Mouse (Mus musculus) midbrain, embryonic 15.5 days (tissue): ENCODE measurements around the gene Pde4dip. TPM values are rescaled to one million over a fixed set of nuclear protein-coding genes. Genes with fewer than 3 reads are reported as not detected.

Experiments used
- ATAC-seq: fragments of 200-750 bp; cut with Nextera tagmentation; replicated peaks from 2 replicates; pipeline ENCODE4 v1.8.0; 2017; ENCODE audit warnings: moderate TSS enrichment
- H3K27ac ChIP-seq: fragments of 300-500 bp; sonication (generic); 2 replicates; pipeline ENCODE4 v1.5.1; 2015; ENCODE audit warnings: mild to moderate bottlenecking, inconsistent platforms
- H3K27me3 ChIP-seq: fragments of 300-500 bp; sonication (generic); replicated peaks from 2 replicates; pipeline ENCODE4 v1.6.1; 2015; ENCODE audit warnings: inconsistent platforms
- H3K36me3 ChIP-seq: fragments of 300-500 bp; sonication (generic); replicated peaks from 2 replicates; pipeline ENCODE4 v1.6.1; 2015; ENCODE audit warnings: inconsistent platforms
- H3K4me1 ChIP-seq: fragments of 300-500 bp; sonication (generic); 2 replicates; pipeline ENCODE4 v1.6.1; 2015; ENCODE audit warnings: inconsistent platforms
- H3K4me2 ChIP-seq: fragments of 300-500 bp; sonication (generic); 2 replicates; pipeline ENCODE4 v1.6.1; 2015; ENCODE audit warnings: inconsistent platforms, mild to moderate bottlenecking, moderate library complexity
- H3K4me3 ChIP-seq: fragments of 300-500 bp; sonication (generic); 2 replicates; pipeline ENCODE4 v1.5.1; 2015; ENCODE audit warnings: mild to moderate bottlenecking, inconsistent platforms
- H3K9ac ChIP-seq: fragments of 300-500 bp; sonication (generic); 2 replicates; pipeline ENCODE4 v1.6.1; 2015; ENCODE audit warnings: mild to moderate bottlenecking, inconsistent platforms
- H3K9me3 ChIP-seq: fragments of 300-500 bp; sonication (generic); 2 replicates; pipeline ENCODE4 v1.6.1; 2016; ENCODE audit warnings: inconsistent platforms
- WGBS: fragments of 180-500 bp; shearing (Covaris S2); methylation state at CpG from one replicate; pipeline ENCODE4 v1.1.7; 2015; ENCODE audit warnings: mixed read lengths; 5-methylcytosine and 5-hydroxymethylcytosine counted together
- polyA plus RNA-seq: library from polyadenylated mRNA; unstranded; fragments of >200 nt; fragmentation: Nextera tagmentation; extraction: Ambion mirVana; gene quantifications from 2 replicates; pipeline ENCODE4 v1.2.1, GENCODE M21; 2015

Pde4dip gene
- polyA plus RNA-seq, 1 experiment from 2014 or later: 75.7 TPM

DNA sequence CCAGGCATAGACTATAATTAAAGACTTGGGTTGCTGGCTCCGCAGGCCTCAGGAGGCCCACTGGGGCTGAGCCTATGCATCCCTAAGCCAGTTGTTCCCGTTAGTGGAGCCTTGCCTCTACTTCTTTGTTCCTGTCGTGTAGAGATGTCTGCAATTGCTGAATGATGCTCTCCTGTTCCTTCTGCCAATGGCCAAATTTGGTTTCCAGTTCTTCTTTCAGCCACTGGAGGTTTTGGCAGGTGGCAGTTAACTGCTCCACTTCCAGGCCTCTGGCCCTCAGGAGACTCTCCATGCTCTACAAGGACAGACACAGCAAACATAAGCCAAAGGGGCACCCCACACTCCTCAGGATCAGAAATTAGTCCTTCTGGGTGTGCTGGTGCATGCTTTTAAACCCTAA is 135.6 kb downstream of the Pde4dip start:
- no peak for ATAC-seq
- Histone ChIP-seq H3K27me3 (no peaks in the 10 kb centered on the region), H3K9ac (no peak overlapping the region), H3K36me3 (peaks cover 70% of the 10 kb centered on the region), H3K4me1 (no peaks in the 10 kb centered on the region), H3K4me3 (no peak overlapping the region), H3K4me2 (no peak overlapping the region), H3K9me3 (no peaks in the 10 kb centered on the region), H3K27ac (no peak overlapping the region)
- WGBS: 73% methylated on average over 3 of the region's 3 CpGs

DNA sequence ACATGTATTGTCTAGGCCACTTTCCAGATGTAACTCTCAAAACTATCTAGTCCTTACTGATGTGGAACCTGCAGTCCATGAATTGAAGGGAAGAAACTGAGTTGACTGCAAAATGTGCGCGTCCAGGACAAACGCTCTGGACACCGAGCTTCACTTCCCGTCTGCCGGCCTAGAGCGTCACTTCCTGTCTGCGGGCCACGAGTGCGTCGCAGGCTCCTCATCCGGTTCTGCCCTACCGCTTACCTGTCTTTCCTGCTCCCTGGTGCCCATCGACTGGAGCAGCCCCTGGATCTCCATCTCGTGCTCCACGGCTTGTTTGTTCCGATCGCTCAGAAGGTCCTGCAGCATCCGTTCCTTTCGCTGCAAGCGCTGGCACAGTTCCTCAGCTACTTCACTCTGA is 136.9 kb downstream of the Pde4dip start:
- 94% methylated on average over 21 of the region's 21 CpGs for WGBS
- no peak for ATAC-seq

DNA sequence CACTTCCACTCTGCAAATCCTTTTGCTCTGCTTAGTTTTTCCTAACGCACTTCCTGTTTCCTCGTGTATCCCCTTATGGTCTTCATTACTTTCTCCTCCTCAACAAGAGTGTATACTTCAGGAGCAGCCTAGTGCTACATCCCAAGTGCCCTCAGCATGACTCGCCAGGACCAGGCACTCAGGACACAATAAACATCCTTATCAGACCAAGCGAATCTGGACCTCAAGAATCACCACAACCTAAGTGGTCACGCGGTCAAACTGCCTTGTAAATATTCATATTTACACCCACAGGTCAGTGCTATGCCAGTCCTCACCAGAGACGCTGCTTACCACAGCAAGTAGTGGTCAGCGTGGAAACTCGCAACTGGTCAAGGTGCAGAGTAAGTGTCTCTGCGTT is 139.7 kb downstream of the Pde4dip start:
- no peaks in the 10 kb centered on the region for H3K4me1 ChIP-seq
- no peak overlapping the region for H3K4me2 ChIP-seq
- no peak overlapping the region for H3K27ac ChIP-seq
- H3K27me3 ChIP-seq: no peaks in the 10 kb centered on the region
- H3K4me3 ChIP-seq: no peak overlapping the region
- H3K36me3 ChIP-seq: peaks cover 82% of the 10 kb centered on the region
- no peak for ATAC-seq
- WGBS: 94% methylated on average over 10 of the region's 10 CpGs
- no peak overlapping the region for H3K9ac ChIP-seq
- no peaks in the 10 kb centered on the region for H3K9me3 ChIP-seq

More for the DNA sequence above, 136.9 kb downstream of the Pde4dip start:
- H3K4me3 ChIP-seq: no peak overlapping the region
- peaks cover 77% of the 10 kb centered on the region for H3K36me3 ChIP-seq
- no peak overlapping the region for H3K9ac ChIP-seq
- no peaks in the 10 kb centered on the region for H3K27me3 ChIP-seq
- no peaks in the 10 kb centered on the region for H3K9me3 ChIP-seq
- H3K27ac ChIP-seq: no peak overlapping the region
- no peak overlapping the region for H3K4me2 ChIP-seq
- no peaks in the 10 kb centered on the region for H3K4me1 ChIP-seq

DNA sequence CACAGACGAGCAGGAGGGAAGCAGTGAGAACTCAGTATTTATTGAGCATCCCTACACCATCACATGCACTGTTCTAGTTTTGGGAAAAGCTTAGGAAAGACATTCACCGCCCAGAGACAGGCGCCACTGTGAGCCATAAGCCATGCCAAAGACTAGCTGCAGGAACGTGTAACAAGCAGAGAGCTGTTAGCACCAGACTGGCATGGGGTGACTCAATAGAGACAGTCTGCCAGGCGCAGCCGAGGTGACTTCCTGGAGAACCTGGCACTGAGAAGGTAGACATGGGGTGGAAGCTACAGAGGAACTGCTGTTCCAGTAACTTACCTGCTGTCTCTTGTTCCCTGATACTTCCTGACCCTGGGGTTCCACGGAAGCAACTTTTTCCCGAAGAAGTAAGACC is 145.7 kb downstream of the Pde4dip start:
- Histone ChIP-seq H3K36me3 (peaks cover 74% of the 10 kb centered on the region), H3K27ac (no peak overlapping the region), H3K4me1 (no peaks in the 10 kb centered on the region), H3K9me3 (no peaks in the 10 kb centered on the region), H3K27me3 (no peaks in the 10 kb centered on the region), H3K4me2 (no peak overlapping the region), H3K9ac (no peak overlapping the region), H3K4me3 (no peak overlapping the region)
- WGBS: 96% methylated on average over 8 of the region's 8 CpGs
- ATAC-seq: no peak

DNA sequence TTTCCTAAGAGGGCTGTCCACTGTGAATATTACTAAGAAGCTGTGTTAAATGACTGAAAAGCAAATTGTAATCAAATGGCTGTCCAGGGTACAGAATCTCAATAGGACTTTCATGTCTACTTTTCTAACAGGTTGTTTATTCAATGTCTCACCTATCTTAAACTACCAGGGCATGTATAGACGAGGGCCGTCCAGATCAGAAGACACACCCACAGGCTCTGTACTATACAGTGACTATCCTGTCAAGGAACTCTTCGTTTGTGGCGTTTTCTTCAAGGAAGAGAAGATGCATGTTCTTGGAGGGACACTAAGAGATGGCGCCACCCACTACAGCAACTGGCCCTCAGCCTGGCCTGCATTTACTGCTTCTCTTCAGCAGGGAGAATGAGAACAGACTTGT is 152.9 kb downstream of the Pde4dip start:
- H3K27me3 ChIP-seq: no peaks in the 10 kb centered on the region
- 92% methylated on average over 5 of the region's 5 CpGs for WGBS
- no peaks in the 10 kb centered on the region for H3K4me1 ChIP-seq
- no peak overlapping the region for H3K27ac ChIP-seq
- no peak for ATAC-seq
- H3K9me3 ChIP-seq: no peaks in the 10 kb centered on the region
- H3K4me3 ChIP-seq: no peak overlapping the region
- no peak overlapping the region for H3K4me2 ChIP-seq
- no peak overlapping the region for H3K9ac ChIP-seq
- H3K36me3 ChIP-seq: peaks cover 10% of the 10 kb centered on the region; the same call in 1 of the 2 replicates

DNA sequence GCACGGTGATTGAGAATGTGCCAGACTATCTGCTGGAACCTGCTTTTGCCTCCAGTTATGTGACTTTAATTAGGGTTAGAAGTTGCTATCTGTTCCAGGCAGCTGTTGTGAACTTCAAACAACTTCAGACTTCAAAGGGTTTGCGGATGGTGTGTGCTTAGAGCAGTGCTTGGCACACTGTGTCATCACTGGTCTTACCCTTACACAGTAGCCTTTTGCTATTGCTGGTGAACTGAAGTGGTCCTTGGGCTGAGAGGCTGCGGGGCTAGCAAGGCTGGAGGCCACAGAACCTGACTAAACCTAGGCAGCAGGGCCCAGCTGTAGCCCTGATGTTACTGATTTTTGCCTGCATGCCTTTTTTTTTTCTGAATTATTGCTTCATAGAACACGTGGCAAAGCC is 154.2 kb downstream of the Pde4dip start:
- no peak overlapping the region for H3K9ac ChIP-seq
- H3K27me3 ChIP-seq: no peaks in the 10 kb centered on the region
- WGBS: 77% methylated on average over 4 of the region's 4 CpGs
- H3K4me1 ChIP-seq: no peaks in the 10 kb centered on the region
- ATAC-seq: peak; percentile 54; the same call in 1 of the 2 replicates
- H3K27ac ChIP-seq: no peak overlapping the region
- peaks cover 7% of the 10 kb centered on the region; the same call in 1 of the 2 replicates for H3K36me3 ChIP-seq
- no peak overlapping the region for H3K4me3 ChIP-seq
- no peaks in the 10 kb centered on the region for H3K9me3 ChIP-seq
- H3K4me2 ChIP-seq: no peak overlapping the region

DNA sequence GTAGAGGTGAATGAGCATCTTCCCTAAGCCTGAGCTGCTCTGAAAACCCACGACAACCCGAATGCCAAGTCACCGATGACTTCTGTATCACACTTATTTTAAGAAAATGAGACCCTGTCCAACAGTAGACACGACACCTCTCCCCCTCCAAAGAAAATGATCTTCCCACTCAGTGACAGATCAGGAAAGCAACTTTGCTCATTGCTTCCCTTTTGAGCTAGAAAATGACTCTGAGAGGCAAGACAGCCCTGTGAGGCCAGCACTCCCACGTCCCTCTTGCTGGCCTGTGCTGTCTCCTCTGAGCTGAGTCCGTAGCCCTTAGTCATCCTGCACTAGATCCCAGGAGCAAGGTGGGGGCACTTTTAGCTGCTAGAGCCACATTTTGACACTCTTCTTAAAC is 155.9 kb downstream of the Pde4dip start:
- peaks cover 2% of the 10 kb centered on the region; the same call in 1 of the 2 replicates for H3K36me3 ChIP-seq
- ATAC-seq: no peak
- 91% methylated on average over 6 of the region's 6 CpGs for WGBS

DNA sequence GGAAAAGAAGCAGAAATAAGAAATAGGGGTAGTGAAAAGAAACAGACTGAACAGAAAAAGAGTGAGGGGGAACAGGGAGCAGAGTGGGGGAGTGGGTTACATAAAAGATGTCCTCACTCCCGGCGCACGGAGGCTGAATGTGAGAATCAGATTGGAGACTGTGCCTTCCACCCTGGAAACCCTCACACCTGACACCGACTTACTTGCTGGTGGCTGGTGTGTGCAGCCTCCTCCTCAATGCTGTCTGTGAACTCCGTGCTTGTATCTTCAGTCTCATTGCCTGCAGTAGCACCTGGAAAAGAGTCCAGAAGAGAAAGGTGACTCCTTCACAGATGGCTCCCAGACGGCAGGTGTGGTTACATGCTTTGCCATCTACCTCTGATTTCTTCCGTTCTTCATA is 157.9 kb downstream of the Pde4dip start:
- Histone ChIP-seq H3K4me2 (no peak overlapping the region), H3K36me3 (no peaks in the 10 kb centered on the region), H3K4me3 (no peak overlapping the region), H3K4me1 (no peaks in the 10 kb centered on the region), H3K9ac (no peak overlapping the region), H3K27ac (no peak overlapping the region), H3K9me3 (no peaks in the 10 kb centered on the region), H3K27me3 (no peaks in the 10 kb centered on the region)
- no peak for ATAC-seq
- WGBS: 81% methylated on average over 7 of the region's 7 CpGs

More for the DNA sequence above, 155.9 kb downstream of the Pde4dip start:
- no peaks in the 10 kb centered on the region for H3K4me1 ChIP-seq
- H3K9me3 ChIP-seq: no peaks in the 10 kb centered on the region
- no peak overlapping the region for H3K9ac ChIP-seq
- H3K4me3 ChIP-seq: no peak overlapping the region
- no peaks in the 10 kb centered on the region for H3K27me3 ChIP-seq
- no peak overlapping the region for H3K27ac ChIP-seq
- H3K4me2 ChIP-seq: no peak overlapping the region

DNA sequence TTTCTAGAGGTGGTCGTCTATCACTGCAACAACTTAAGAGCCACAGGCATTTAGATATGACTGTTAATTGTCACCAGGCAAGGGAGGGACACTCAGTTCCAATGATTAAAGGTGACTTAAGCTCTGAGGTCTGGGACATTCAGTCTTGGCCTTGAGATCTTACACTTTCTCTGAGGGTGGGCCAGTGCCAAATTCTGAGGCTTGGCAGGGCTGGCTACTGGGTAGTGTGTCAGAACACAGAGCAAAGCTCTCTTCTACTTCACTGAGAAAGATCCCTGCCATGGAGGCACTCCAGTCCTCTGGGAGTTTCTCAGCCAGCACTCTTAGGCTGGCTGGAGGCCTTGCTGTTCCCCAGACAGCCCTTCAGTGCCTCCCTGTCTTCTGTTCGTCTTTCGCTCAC is 158.4 kb downstream of the Pde4dip start:
- no peak overlapping the region for H3K4me3 ChIP-seq
- no peak overlapping the region for H3K9ac ChIP-seq
- no peaks in the 10 kb centered on the region for H3K36me3 ChIP-seq
- no peak overlapping the region for H3K27ac ChIP-seq
- ATAC-seq: no peak
- 51% methylated on average over 3 of the region's 3 CpGs for WGBS
- no peak overlapping the region for H3K4me2 ChIP-seq
- no peaks in the 10 kb centered on the region for H3K4me1 ChIP-seq
- no peaks in the 10 kb centered on the region for H3K9me3 ChIP-seq
- no peaks in the 10 kb centered on the region for H3K27me3 ChIP-seq

DNA sequence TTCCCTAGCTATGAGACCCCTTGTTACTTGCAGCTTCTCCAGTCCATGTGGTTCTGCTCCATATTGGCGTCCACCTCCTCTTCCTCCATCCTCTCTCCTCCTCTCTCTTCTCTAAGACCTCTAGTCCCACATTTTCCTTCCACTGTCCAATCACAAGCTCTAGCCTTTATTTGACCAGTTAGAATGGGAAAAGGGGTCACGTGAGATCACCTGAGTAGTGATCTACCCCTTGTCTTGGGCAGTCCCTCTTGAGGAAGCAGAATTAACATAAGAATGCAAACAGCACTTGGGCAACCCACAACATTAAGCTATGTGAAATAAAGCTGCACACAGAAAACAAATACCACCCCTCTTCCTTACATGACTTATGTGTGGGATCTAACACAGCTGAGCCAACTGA is 160.7 kb downstream of the Pde4dip start:
- Histone ChIP-seq H3K4me2 (no peak overlapping the region), H3K36me3 (no peaks in the 10 kb centered on the region), H3K27ac (no peak overlapping the region), H3K27me3 (no peaks in the 10 kb centered on the region), H3K9ac (no peak overlapping the region), H3K9me3 (no peaks in the 10 kb centered on the region), H3K4me1 (no peaks in the 10 kb centered on the region), H3K4me3 (no peak overlapping the region)
- 80% methylated on average over 2 of the region's 2 CpGs for WGBS
- ATAC-seq: no peak

DNA sequence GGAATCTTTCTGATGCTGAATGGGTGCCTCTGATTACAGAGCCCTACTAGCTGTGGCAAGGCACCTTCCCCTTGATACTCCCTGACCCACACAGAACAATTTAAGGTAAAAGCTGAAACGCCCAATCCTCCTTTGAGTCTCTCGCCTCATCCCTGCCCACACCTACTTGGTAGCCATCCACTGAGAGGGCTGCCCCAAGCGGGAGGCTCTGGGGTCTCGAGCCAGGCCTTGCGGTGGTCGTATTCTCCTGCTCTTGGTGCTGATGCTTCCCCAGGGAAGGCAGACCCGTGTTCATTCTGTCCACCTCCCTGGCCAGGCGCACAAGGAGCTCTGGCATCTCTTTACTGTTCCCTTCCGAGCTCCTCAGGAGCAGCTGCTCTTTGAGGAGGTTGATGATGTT is 169.4 kb downstream of the Pde4dip start:
- H3K36me3 ChIP-seq: peaks cover 2% of the 10 kb centered on the region; the same call in 1 of the 2 replicates
- no peak overlapping the region for H3K9ac ChIP-seq
- H3K9me3 ChIP-seq: peaks cover 3% of the 10 kb centered on the region; the same call in 1 of the 2 replicates
- H3K27me3 ChIP-seq: no peaks in the 10 kb centered on the region
- no peak overlapping the region for H3K4me2 ChIP-seq
- no peak overlapping the region for H3K27ac ChIP-seq
- ATAC-seq: no peak
- H3K4me3 ChIP-seq: no peak overlapping the region
- no peaks in the 10 kb centered on the region for H3K4me1 ChIP-seq
- 88% methylated on average over 9 of the region's 9 CpGs for WGBS

DNA sequence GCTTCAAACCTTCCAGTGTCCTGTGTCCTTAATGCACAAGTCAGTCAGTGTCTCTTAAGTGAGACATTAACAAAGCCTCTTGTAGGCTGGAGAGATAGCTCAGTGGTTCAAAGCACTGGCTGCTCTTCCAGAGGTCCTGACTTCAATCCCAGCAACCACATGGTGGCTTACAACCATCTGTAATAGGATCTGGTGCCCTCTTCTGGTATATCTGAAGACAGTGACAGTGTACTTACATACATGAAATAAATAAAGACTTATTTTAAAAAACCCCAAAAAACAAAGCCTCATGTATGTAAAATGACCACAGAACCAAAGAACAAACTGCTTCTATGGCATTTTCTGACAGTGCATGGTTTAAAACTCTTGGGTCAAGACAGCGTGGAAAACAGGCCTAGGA is 172.6 kb downstream of the Pde4dip start:
- Histone ChIP-seq H3K4me2 (no peak overlapping the region), H3K9me3 (no peaks in the 10 kb centered on the region), H3K9ac (no peak overlapping the region), H3K4me3 (no peak overlapping the region), H3K27me3 (no peaks in the 10 kb centered on the region), H3K4me1 (no peaks in the 10 kb centered on the region), H3K36me3 (peaks cover 4% of the 10 kb centered on the region; the same call in 1 of the 2 replicates), H3K27ac (no peak overlapping the region)
- 93% methylated on average over 1 of the region's 1 CpGs for WGBS
- no peak for ATAC-seq

DNA sequence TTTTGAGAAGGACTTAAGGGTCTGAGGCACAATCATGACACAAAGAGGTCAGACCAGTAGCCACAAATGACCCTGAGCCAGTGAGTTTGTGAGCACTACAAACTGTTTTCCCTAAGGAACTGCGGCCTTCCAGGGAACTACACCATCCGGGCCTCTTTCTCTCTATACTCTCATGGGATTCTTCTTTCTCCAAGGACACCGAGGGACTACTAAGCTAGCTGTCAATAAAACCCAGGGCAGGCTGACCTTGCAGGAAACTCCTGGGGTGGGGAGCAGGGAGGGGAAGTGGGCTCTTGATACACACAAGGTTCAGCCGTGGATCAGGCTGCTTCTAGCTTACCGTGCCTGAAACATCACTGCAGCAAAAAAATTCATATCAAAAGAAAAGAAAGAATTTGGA is 177.6 kb downstream of the Pde4dip start:
- no peak for ATAC-seq
- peaks cover 6% of the 10 kb centered on the region; the same call in 1 of the 2 replicates for H3K36me3 ChIP-seq
- no peaks in the 10 kb centered on the region for H3K27me3 ChIP-seq
- no peak overlapping the region for H3K27ac ChIP-seq
- H3K4me2 ChIP-seq: no peak overlapping the region
- H3K9me3 ChIP-seq: no peaks in the 10 kb centered on the region
- WGBS: 59% methylated on average over 5 of the region's 5 CpGs
- no peak overlapping the region for H3K4me3 ChIP-seq
- H3K4me1 ChIP-seq: no peaks in the 10 kb centered on the region
- H3K9ac ChIP-seq: no peak overlapping the region
